Mouse (Mus musculus) hindbrain, embryonic 14.5 days (tissue): ENCODE data around the gene Rab30. TPM values are rescaled to one million over a fixed set of nuclear protein-coding genes. Genes with fewer than 3 reads are reported as not detected.
A peak's percentile ranks its signal among the peaks of the same experiment; 100 is the strongest.

Experiments
- ATAC-seq: fragments of 200-750 bp; cut with Nextera tagmentation; 2 replicates; pipeline ENCODE4 v1.8.0; 2017; ENCODE audit warnings: moderate number of reproducible peaks, mild to moderate bottlenecking, moderate TSS enrichment, moderate library complexity; ENCODE audit not compliant: low FRiP score
- DNase-seq: peaks from one replicate; pipeline ENCODE4 v3.0.0-alpha.2; 2015; ENCODE audit warnings: low spot score
- H3K27ac ChIP-seq: fragments of 300-500 bp; sonication (generic); 2 replicates; pipeline ENCODE4 v1.5.1; 2014; ENCODE audit warnings: mild to moderate bottlenecking, moderate library complexity
- H3K27me3 ChIP-seq: fragments of 300-500 bp; sonication (generic); 2 replicates; pipeline ENCODE4 v1.6.1; 2014; ENCODE audit warnings: mild to moderate bottlenecking, low read length, mixed read lengths; ENCODE audit not compliant: control insufficient read depth, insufficient read depth
- H3K36me3 ChIP-seq: fragments of 300-500 bp; sonication (generic); replicated peaks from 2 replicates; pipeline ENCODE4 v1.6.1; 2014; ENCODE audit not compliant: control insufficient read depth, insufficient read depth
- H3K4me1 ChIP-seq: fragments of 300-500 bp; sonication (generic); replicated peaks from 2 replicates; pipeline ENCODE4 v1.6.1; 2014; ENCODE audit warnings: antibody characterized with exemption, low read length, mixed read lengths; ENCODE audit not compliant: control insufficient read depth, insufficient read depth
- H3K4me2 ChIP-seq: fragments of 300-500 bp; sonication (generic); replicated peaks from 2 replicates; pipeline ENCODE4 v1.6.1; 2014; ENCODE audit warnings: mild to moderate bottlenecking, moderate library complexity
- H3K4me3 ChIP-seq: fragments of 300-500 bp; sonication (generic); replicated peaks from 2 replicates; pipeline ENCODE4 v1.5.1; 2014; ENCODE audit warnings: mild to moderate bottlenecking, low read length
- H3K9ac ChIP-seq: fragments of 300-500 bp; sonication (generic); 2 replicates; pipeline ENCODE4 v1.6.1; 2014
- H3K9me3 ChIP-seq: fragments of 300-500 bp; sonication (generic); 2 replicates; pipeline ENCODE4 v1.6.1; 2016; ENCODE audit warnings: low read length; ENCODE audit not compliant: control insufficient read depth
- WGBS: fragments of 180-500 bp; shearing (Covaris S2); extraction: QIAGEN DNeasy Blood & Tissue Kit; methylation state at CpG from one replicate; pipeline ENCODE4 v1.1.7; 2014; 5-methylcytosine and 5-hydroxymethylcytosine counted together
- polyA plus RNA-seq: library from polyadenylated mRNA; unstranded; fragments of >200 nt; fragmentation: Nextera tagmentation; extraction: Ambion mirVana; gene quantifications from 2 replicates; pipeline ENCODE4 v1.2.1, GENCODE M21; 2014

Rab30 gene
- polyA plus RNA-seq, 1 experiment from 2014 or later, result 24.2 TPM

- ATAC-seq (peak; percentile 89), DNase-seq (peak; percentile 81)
- H3K4me3 ChIP-seq, result peak overlapping the region; percentile 66
- peak overlapping the region; percentile 98 for H3K27ac ChIP-seq
- peak overlapping the region; percentile 65 for H3K4me2 ChIP-seq
- no peaks in the 10 kb centered on the region for H3K36me3 ChIP-seq
- H3K9ac ChIP-seq, result peak overlapping the region; percentile 86
- 1% methylated on average over 28 of the region's 29 CpGs for WGBS
- peaks cover 19% of the 10 kb centered on the region for H3K4me1 ChIP-seq
- no peaks in the 10 kb centered on the region for H3K27me3 ChIP-seq
- no peaks in the 10 kb centered on the region for H3K9me3 ChIP-seq
Observed at GRCm38 (mm10) chr7:92874761-92875408, 133.5 kb downstream of the Rab30 start.

- WGBS, result 39% methylated on average over 3 of the region's 3 CpGs
- Histone ChIP-seq H3K4me1 (peaks cover 19% of the 10 kb centered on the region), H3K9ac (0 out of 2 replicates have a peak overlapping the region, but pooled peaks have one; percentile 86), H3K27ac (no peak overlapping the region), H3K27me3 (no peaks in the 10 kb centered on the region), H3K9me3 (no peaks in the 10 kb centered on the region), H3K4me2 (peak overlapping the region; percentile 65), H3K4me3 (peak overlapping the region; percentile 66), H3K36me3 (no peaks in the 10 kb centered on the region)
- no peak for ATAC-seq
- DNase-seq, result no peak
Observed at GRCm38 (mm10) chr7:92876066-92876465, 134.7 kb downstream of the Rab30 start.

- Histone ChIP-seq H3K36me3 (no peaks in the 10 kb centered on the region), H3K9me3 (no peaks in the 10 kb centered on the region), H3K4me2 (peak overlapping the region; percentile 65), H3K4me3 (0 out of 2 replicates have a peak overlapping the region, but pooled peaks have one; percentile 2), H3K27ac (no peak overlapping the region), H3K27me3 (no peaks in the 10 kb centered on the region), H3K4me1 (peaks cover 19% of the 10 kb centered on the region), H3K9ac (no peak overlapping the region)
- no peak for ATAC-seq
- WGBS, result 52% methylated on average over 7 of the region's 7 CpGs
- DNase-seq, result peak; percentile 32
Observed at GRCm38 (mm10) chr7:92876538-92876937, 135.1 kb downstream of the Rab30 start.

GRCm38 (mm10) chr7:92878575-92879285 is 137.3 kb downstream of the Rab30 start:
- Histone ChIP-seq H3K27me3 (no peaks in the 10 kb centered on the region), H3K9ac (no peak overlapping the region), H3K4me1 (peaks cover 15% of the 10 kb centered on the region), H3K27ac (no peak overlapping the region), H3K4me3 (no peak overlapping the region), H3K9me3 (no peaks in the 10 kb centered on the region), H3K4me2 (no peak overlapping the region), H3K36me3 (no peaks in the 10 kb centered on the region)
- DNase-seq, result no peak
- no peak for ATAC-seq
- 88% methylated on average over 7 of the region's 7 CpGs for WGBS

GRCm38 (mm10) chr7:92883850-92884716 is 142.7 kb downstream of the Rab30 start:
- no peak overlapping the region for H3K4me3 ChIP-seq

GRCm38 (mm10) chr7:92884998-92885660 is 143.7 kb downstream of the Rab30 start:
- no peak overlapping the region for H3K4me2 ChIP-seq
- H3K36me3 ChIP-seq, result no peaks in the 10 kb centered on the region
- ATAC-seq (no peak), DNase-seq (no peak)
- no peak overlapping the region for H3K27ac ChIP-seq
- no peaks in the 10 kb centered on the region for H3K27me3 ChIP-seq
- 90% methylated on average over 6 of the region's 6 CpGs for WGBS
- no peaks in the 10 kb centered on the region for H3K9me3 ChIP-seq
- no peaks in the 10 kb centered on the region for H3K4me1 ChIP-seq
- H3K4me3 ChIP-seq, result no peak overlapping the region
- H3K9ac ChIP-seq, result no peak overlapping the region

More at GRCm38 (mm10) chr7:92883850-92884716, 142.7 kb downstream of the Rab30 start:
- Histone ChIP-seq H3K27me3 (no peaks in the 10 kb centered on the region), H3K27ac (no peak overlapping the region), H3K4me1 (no peaks in the 10 kb centered on the region), H3K9me3 (no peaks in the 10 kb centered on the region), H3K4me2 (no peak overlapping the region), H3K36me3 (no peaks in the 10 kb centered on the region), H3K9ac (no peak overlapping the region)
- WGBS, result 83% methylated on average over 9 of the region's 9 CpGs
- DNase-seq (no peak), ATAC-seq (peak; percentile 31; the same call in 1 of the 2 replicates)

GRCm38 (mm10) chr7:92886801-92887200 is 145.4 kb downstream of the Rab30 start:
- no peak overlapping the region for H3K27ac ChIP-seq
- DNase-seq, result no peak
- WGBS, result 86% methylated on average over 7 of the region's 7 CpGs

GRCm38 (mm10) chr7:92887230-92887629 is 145.8 kb downstream of the Rab30 start:
- ATAC-seq, result no peak
- H3K9me3 ChIP-seq, result 0 out of 2 replicates have a peak, but pooled peaks cover 1% of the 10 kb centered on the region
- 94% methylated on average over 5 of the region's 5 CpGs for WGBS

More at GRCm38 (mm10) chr7:92886801-92887200, 145.4 kb downstream of the Rab30 start:
- Histone ChIP-seq H3K9me3 (no peaks in the 10 kb centered on the region), H3K4me3 (no peak overlapping the region), H3K4me1 (no peaks in the 10 kb centered on the region), H3K9ac (no peak overlapping the region), H3K36me3 (no peaks in the 10 kb centered on the region), H3K27me3 (no peaks in the 10 kb centered on the region), H3K4me2 (no peak overlapping the region)
- no peak for ATAC-seq

More at GRCm38 (mm10) chr7:92887230-92887629, 145.8 kb downstream of the Rab30 start:
- no peak overlapping the region for H3K4me2 ChIP-seq
- no peaks in the 10 kb centered on the region for H3K27me3 ChIP-seq
- no peak overlapping the region for H3K27ac ChIP-seq
- no peaks in the 10 kb centered on the region for H3K36me3 ChIP-seq
- H3K9ac ChIP-seq, result no peak overlapping the region
- no peak overlapping the region for H3K4me3 ChIP-seq
- no peak for DNase-seq
- no peaks in the 10 kb centered on the region for H3K4me1 ChIP-seq
